Mouse (Mus musculus) mouse trophoblast stem cell (cell line): ENCODE data around the gene Emx2.

Experiments used
- in situ Hi-C, 2 experiments: fragments of 300-500 bp; cut with MseI, MboI; formaldehyde crosslinking; loops; 2 replicates in 1 of 2; 3 replicates in 1 of 2; pipeline ENCODE4 v1.15.1; 2025

The Emx2 gene

DNA sequence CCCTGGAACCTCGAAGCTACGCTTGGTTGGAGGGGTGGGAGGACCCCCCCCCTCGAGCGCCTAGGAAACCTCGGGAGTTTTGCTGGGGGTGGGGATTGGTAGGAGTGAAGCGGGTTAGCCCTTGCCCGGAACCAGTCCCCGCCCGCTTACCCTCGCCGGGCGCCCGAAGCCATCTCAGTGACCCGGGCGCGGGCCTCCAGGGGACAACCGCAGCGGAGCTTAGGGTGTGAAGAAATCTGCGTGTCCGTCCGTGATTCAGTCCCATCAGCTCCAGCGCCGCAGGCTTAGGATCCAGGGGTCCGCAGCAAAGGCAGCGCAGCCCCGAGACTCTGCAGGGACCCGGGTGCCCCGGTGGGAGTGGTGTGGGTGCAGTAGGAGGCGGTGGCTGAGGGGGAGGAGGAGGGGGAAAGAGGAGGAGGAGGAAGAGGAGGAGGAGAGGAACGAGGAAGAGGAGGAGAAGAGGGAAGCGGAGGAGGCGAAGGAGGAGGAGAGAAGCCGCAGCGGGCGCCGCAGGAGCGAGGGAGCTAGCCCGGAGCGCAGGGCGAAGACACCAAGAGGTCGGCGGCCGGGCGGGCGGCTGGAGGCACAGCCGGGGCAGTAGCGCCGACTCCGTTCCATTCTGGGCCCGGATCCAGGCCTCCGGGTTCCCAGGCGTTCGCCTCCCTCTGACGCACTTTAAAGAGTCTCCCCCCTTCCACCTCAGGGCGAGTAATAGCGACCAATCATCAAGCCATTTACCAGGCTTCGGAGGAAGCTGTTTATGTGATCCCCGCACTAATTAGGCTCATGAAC, at the start of gene Emx2:
Emx2 (plus strand) TSS at position 422 of the 792 bp plus-strand sequence.
- in situ Hi-C loops = loop anchor here (25.0 kb wide), 1 partner anchor 679 kb away; no protein-coding TSS in a partner anchor

DNA sequence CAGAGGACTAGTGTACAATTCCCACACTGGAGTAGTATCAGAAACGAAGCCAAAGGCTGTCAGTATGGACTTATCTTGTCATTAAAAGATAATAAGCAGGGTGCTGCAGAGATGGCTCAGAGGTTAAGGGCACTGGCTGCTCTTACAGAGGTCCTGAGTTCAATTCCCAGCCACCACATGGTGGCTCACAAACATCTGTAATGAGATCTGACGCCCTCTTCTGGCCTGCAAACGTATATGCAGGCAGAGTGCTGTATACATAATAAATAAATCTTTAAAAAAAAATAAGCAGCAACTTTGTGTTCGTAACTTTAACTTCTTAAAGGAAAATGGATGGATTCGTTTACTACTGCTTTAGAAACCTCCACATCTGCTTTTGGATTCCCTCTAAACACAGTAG, 44.0 kb upstream of the Emx2 start:
- in situ Hi-C loops = loop anchor here in 1 of 2 experiments (25.0 kb wide), 1 partner anchor 898 kb away; no protein-coding TSS in a partner anchor

DNA sequence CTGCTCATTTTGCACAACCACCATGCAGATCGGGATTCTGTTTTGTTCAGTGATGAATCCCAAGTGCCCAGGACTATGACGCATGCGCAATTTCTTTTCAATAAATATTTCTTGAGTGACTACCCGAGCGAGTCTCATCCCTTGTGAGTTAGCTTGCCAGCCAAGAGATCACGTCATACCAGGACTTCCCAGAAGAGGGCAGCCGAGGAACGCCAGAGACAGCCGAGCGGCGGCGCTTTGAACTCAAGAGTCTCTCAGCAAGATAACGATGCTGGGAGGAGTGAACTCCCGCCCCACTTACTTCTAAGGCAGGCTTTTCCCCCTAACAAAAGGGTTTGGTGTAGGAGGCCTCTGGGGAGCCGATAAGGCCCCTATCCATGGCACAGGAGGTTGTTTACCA, 40.1 kb upstream of the Emx2 start:
- in situ Hi-C loops = loop anchor here in 1 of 2 experiments (25.0 kb wide), 1 partner anchor 894 kb away; no protein-coding TSS in a partner anchor

DNA sequence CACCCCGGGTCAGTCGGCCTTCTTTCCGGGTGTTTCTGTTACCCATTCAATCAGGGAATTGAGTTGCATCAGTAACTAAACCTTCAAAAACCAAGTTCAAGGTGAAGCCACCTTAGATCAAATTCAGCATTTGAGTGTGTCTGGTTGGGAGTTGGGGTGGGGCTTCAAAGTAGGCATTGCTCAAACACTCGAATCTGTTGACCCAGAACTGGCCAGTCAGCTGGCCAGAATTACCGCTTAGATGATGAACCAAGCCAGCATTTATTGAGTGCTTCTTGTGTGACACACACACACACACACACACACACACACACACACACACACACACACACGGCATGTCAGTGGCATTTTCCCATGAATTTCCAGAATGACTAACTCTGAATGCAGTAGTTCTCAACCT, 39.5 kb upstream of the Emx2 start:
- in situ Hi-C loops = loop anchor here in 1 of 2 experiments (25.0 kb wide), 1 partner anchor 894 kb away; no protein-coding TSS in a partner anchor

DNA sequence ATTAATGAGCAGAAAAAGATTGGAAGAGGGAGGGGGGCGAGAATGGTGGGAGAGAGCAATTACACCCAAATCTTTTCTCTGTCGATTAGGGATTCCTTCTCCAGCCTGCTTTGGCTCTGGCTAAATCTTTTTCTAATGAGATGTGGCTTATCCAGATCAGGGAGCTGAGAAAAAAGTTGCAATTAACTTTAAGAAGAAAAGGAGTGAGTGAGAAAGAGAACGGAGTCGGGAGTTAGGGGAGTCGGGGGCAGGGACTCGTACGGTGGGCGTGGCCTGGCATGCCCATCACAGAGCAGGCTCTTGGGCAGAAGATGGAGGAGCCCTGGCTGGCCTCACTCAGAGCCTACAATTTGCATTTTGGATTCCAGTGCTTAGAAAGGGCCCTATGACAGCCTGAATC, 35.8 kb upstream of the Emx2 start:
- in situ Hi-C loops = loop anchor here in 1 of 2 experiments (25.0 kb wide), 1 partner anchor 890 kb away; no protein-coding TSS in a partner anchor

DNA sequence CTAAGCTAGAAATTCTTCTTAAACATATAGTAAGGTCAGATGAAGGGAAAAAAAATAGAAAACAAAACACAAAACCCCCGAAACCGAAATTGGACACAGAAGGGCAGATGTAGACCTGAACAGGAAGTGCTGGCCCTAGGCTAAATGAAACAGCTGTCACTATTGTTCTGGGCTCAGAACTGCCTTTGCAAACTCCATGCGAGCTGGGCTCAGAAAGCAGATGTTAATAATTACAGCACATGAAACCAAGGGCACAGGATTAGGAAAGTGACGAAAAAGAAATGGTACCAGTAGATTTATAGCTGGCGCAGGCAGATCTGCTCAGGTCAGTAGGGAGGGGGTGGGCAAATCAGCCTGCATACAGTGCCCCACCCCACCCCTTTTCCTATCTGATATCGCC, 34.5 kb upstream of the Emx2 start:
- in situ Hi-C loops = loop anchor here in 1 of 2 experiments (25.0 kb wide), 1 partner anchor 889 kb away; no protein-coding TSS in a partner anchor

DNA sequence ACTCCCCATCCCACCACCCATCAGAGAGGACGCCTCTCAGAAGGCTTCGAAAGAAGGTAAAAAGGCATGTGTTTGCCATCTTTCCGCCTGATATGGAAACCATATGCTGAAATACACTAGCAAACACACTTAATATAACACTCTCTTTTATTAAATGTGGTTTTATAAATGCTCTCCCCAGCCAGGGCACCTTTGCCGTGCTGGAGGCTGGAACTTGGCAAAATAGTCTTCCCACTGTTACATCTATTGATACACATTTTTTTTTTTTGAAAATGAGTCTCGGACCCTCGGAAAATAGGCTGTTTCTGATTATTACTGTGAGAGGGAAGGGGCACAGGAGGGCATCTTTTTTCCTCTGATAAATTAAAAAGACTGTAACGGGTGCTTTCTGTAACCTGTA, 33.2 kb upstream of the Emx2 start:
- in situ Hi-C loops = loop anchor here in 1 of 2 experiments (25.0 kb wide), 1 partner anchor 887 kb away; no protein-coding TSS in a partner anchor

DNA sequence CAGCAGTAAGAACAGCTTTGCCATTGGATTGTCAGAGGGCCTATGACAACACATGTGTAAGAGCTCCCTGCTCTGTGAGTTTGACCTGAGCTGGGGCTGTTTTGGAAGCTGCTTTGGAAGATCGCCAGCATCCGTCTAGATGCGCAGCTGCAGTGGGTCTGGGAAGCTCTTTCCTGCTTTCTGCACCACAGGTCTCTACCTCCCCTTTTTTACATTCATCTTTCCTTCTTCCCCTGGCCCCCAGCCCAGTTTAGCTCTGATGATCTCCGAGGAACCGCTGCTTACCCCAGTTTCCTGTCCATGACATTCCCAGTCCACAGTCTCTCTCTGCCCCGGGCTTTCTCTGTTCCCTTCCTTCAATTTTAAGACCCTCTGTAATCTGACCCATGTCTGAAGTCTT, 25.9 kb upstream of the Emx2 start:
- in situ Hi-C loops = no loop called here

DNA sequence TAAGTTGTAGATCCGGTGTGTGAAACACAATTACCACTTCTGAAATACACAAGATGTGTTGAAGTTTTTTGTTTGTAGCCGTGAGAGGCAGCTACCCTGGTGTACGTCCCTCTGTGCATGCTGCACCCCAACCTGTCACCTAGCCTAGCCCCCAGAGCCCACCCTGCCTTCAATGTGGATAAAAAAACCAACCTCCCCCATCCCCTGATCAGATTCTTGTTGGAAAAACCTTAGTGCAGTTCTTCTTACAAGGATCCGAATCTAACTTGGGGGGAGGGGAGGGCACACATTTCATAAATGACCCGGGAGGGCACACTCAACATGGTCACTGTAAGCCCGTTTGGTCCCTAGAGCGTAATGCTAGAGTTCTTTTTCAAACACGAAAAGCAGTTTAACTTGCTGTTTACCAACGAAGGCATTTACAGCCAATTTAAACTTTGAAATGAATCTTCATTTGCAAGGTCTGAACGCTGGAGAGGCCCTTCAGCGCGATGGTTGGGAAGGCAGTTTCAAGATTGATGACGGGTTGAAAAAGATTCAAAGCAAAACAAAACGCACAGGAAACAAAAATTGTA, 7.5 kb upstream of the Emx2 start:
- in situ Hi-C loops = loop anchor here (25.0 kb wide), 1 partner anchor 687 kb away; no protein-coding TSS in a partner anchor

DNA sequence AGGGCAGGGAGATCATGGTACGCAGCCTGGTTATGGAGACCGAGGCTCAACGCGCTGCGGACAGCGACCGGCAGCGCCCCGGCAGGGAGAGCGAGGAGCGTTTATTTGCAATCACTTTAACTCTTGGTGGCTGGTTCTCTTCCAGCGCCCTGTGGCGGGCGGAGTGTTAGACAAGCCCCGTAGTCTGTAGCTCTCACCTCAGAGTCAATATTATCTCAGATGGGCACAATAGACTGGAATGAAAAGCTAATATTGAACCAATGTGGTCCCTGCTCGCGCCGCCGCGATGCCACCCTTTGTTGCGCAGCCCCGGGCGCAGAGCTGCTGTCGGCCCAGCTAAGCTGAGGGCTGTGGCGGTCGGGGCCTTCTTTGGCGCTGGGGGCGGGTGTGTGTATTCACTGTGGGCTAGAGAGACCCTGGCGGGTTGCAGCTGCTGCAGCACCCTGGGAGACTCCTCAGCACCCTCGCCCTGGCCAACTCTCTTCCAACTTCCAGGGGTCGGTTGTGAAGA, 6.7 kb upstream of the Emx2 start:
- in situ Hi-C loops = loop anchor here (25.0 kb wide), 1 partner anchor 686 kb away; no protein-coding TSS in a partner anchor

DNA sequence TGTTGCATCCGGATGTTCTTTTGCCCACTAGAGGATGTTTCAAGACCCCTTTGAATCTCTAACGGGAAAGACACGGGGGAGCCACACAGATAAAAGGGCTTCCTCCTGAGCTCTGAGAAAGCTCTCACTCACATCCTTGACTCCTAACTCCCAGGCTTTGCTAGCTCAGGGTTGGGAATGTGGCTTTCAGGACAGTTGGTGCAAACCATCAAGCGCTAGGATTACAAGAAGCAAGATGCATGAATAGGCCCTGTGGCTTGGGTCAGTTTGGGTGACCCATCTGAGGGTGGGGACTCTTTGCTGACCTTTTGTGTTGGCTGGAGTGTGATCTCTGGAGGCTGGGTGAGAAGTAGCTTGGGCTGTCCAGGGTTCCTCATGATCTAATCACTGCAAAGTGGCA, 5.9 kb upstream of the Emx2 start:
- in situ Hi-C loops = loop anchor here (25.0 kb wide), 1 partner anchor 685 kb away; no protein-coding TSS in a partner anchor

DNA sequence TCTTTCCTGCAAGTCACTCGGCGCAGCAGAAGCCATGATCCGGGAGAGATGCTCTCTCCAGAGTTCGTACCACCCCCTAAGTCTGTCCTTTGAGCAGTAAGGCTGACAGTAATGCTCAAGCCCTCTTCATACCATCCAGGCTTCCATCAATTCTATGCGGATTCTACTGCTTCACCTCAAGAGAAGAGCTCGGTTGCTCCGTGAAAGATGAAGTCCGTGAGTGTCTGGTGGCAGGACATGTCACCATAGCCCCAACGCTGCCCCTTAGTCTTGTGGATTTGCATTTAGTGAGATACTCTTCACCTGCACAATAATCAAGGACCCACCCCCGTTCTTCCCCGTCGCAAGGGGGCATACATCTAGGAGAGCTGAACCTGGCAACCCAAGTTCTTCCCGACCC, 4.6 kb upstream of the Emx2 start:
- in situ Hi-C loops = loop anchor here (25.0 kb wide), 1 partner anchor 684 kb away; no protein-coding TSS in a partner anchor

DNA sequence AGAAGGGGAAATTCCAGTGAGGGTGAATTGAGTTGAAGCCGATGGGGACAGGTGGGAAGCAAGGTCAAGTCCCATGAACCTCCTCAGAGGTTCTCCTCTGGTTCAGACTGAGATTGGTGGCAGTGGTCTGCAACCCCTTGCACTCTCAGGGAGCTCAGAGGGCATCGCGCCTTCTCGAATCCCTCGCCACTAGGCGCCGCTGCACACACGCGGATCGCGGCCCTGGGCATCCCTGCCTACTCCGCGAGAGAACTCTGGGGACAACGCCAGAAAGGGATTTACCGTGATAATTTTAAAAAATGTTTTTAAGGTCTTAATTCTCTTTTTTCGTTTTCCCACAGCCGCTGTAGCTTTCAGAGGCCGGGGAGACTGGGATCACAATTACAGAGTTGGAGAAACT, 4.0 kb upstream of the Emx2 start:
- in situ Hi-C loops = loop anchor here (25.0 kb wide), 1 partner anchor 683 kb away; no protein-coding TSS in a partner anchor

DNA sequence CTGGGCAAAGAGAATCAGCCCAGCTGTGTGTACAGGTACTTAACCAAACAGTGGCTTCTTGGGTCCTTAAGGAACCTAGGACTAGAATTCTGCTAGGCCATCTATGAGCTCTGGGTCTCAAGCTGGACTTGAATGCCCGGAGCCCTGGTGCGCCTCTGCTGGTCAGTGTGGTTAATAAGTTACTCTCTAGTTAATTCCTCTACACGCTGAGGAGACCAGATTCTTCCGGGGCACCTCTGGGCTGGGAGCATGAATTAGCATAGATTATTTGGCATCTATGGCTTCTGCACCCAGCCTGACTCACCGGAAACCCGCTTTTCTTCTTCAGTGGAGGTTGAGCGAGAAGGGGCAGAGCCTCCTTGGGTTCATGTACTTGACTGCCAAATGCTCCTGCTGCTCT, 2.5 kb upstream of the Emx2 start:
- in situ Hi-C loops = loop anchor here (25.0 kb wide), 1 partner anchor 682 kb away; no protein-coding TSS in a partner anchor

DNA sequence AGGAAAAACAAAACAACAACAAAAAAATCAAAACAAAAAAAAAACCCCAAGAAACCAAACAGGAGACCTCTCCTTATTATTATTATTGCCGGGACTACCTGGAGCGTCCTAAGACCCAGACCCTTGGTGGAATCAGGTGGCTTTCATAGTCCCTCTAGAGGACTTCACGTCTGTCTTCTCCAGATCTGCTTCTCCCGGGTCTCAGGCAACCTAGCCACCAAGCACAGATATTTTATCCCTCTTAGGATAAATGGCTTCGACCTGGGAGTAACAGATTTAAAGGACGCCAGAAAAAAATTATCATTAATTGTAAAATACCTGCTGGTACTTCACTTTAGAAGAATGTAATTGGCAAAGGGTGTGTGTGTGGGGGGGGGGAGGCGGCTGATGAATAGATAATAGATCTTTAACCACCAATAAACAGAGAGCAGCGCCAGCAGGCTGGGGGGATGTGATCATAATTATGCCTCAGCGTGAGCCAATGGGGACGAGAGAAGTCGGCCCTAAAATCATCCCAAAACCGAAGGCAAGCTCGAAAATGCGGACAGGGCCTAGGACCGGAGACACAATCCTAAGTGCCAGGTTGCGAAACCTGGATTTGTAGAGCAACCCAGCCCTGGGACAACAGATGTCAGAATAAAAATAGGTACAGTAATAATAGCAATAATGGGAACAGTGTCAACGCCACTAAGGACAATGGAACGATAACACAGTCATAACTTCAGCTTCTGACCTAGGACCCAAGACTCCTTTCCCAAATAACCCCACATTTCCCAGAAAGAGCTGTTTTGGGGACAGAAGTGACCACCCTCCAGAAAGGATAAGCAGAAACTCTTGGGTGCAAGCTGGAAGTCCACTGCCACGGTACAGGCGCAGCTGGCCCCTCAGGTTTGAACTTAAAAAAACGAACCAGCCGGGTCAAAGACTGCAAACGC, 894 bp upstream of the Emx2 start:
- in situ Hi-C loops = loop anchor here (25.0 kb wide), 1 partner anchor 680 kb away; no protein-coding TSS in a partner anchor

DNA sequence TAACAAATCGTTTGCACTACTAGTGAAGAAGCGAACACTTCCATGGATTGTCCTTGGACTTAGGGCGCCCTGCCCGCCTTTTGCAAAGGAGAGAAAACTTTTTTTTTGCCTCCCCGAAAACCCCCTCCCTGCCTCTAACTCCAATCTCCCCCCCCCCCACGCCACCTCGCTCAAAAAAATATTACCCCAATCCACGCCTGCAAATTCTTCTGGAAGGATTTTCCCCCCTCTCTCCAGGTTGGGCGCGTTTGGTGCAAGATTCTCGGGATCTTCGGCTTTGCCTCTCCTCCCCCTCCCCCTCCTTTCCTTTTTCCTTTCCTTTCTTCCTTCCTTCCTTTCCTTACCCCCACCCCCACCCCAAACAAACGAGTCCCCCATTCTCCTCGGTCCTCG, 567 bp downstream of the Emx2 start:
- in situ Hi-C loops = loop anchor here (25.0 kb wide), 1 partner anchor 679 kb away; no protein-coding TSS in a partner anchor

DNA sequence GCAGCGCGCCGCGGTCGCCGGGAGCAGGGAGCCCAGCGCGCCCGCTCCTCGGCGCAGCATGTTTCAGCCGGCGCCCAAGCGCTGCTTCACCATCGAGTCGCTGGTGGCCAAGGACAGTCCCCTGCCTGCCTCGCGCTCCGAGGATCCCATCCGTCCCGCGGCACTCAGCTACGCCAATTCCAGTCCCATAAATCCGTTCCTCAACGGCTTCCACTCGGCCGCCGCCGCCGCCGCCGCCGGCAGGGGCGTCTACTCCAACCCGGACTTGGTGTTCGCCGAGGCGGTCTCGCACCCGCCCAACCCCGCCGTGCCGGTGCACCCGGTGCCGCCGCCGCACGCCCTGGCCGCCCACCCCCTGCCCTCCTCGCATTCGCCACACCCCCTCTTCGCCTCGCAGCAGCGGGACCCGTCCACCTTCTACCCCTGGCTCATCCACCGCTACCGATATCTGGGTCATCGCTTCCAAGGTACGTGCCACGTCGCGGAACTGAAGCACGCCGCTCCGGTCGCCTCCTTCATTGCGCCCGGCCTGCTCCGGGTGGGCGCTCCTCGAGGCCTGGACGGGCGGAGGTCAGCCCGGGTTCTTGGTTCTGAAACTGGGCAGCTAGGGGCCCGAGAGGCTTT, 1.1 kb downstream of the Emx2 start:
- in situ Hi-C loops = loop anchor here (25.0 kb wide), 1 partner anchor 678 kb away; no protein-coding TSS in a partner anchor

DNA sequence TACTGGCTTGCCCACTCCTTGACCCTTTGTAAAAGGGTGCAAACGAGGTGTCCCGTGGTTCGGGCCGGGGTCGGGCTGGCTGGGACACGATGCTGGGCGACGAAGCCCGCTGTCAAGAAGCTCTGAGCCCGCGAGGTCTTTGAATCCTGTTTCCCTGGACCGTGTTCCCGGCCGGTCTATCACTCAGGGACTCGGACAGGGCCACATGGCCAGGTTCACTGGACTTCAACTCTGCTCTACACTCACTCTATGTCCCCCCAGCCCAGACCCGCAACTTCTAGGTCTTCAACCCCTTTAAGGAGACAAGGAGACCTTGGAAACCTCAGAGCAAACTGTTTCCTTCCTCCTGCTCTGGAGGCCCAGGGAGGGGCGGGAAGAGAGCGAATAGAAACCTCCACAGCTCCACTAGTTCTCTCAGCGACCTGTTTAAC, 1.7 kb downstream of the Emx2 start:
- in situ Hi-C loops = loop anchor here (25.0 kb wide), 1 partner anchor 677 kb away; no protein-coding TSS in a partner anchor

DNA sequence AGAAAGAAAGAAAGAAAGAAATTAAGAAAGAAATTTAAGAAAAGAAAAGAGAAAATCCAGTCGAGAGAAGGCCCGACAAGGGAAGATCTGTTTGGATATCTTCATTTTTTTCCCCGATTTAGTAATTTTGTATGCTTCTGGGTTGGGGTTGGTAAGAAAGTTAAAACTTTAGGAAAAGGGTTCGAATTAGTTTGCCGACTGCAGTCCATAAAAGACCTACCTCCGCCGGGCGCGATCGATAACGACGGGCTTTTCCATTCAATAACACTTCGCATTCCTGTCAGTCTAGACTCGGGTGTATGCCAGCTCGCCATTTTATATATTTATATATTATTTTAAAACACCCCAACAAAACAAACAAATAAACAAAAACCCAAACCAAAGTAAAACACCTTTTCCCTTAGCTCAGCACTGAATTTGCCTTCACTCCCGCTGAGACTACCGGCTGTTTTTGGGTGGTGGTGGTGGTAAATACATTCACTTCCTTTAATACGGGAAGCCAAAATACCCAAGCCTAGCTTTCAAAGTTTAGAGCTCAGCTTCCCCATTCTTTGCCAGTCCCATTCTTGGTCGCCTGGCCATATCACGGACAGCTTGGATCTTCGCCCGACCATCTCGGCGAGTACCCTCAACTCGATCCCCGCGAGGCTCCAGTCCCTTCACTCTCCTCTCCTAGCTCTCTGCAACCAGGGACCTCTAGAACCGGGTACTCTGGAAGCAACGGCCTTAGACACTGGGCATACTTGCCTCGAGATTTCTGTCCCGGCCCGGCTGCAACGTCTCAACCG, 2.4 kb downstream of the Emx2 start:
- in situ Hi-C loops = loop anchor here (25.0 kb wide), 1 partner anchor 677 kb away; no protein-coding TSS in a partner anchor
